ENCODE assay signal across 8 mouse cellular contexts in genomic region chr6:29434911-29435691, GRCm38 (mm10). TPM values are rescaled to one million over a fixed set of nuclear protein-coding genes. Genes with fewer than 3 reads are reported as not detected.
A peak's percentile ranks its signal among the peaks of the same experiment; 100 is the strongest.
DNase-seq lines count a peak whose midpoint lies in the region; ATAC-seq lines count a peak whose summit lies in the region.

No protein-coding gene starts in this region.

- peak; percentile 62 for DNase-seq in lung, postnatal 10 days
- DNase-seq in lung, postnatal 14 days = no peak
- peak; percentile 53 for DNase-seq in heart, postnatal 25 days (ENCODE audit: low spot score)
- DNase-seq in frontal cortex, postnatal 36 days (ENCODE audit: low spot score in 2 of 2) = no peak
- no peak for DNase-seq in B cell, adult 2 months
- DNase-seq in left cerebral cortex, adult 9 months (ENCODE audit: low spot score in 2 of 2) = no peak

- no peaks in the 10 kb centered on the region for H3K36me3 ChIP-seq in forebrain, embryonic 12.5 days (replicated peaks)
- H3K36me3 ChIP-seq in midbrain, embryonic 12.5 days = no peaks in the 10 kb centered on the region

- peak overlapping the region; percentile 86 for H3K4me2 ChIP-seq in forebrain, embryonic 12.5 days
- H3K4me2 ChIP-seq in midbrain, embryonic 12.5 days (replicated peaks) = peak overlapping the region; percentile 85

- peaks cover 48% of the 10 kb centered on the region for H3K4me1 ChIP-seq in forebrain, embryonic 12.5 days
- peaks cover 47% of the 10 kb centered on the region for H3K4me1 ChIP-seq in midbrain, embryonic 12.5 days

- peaks cover 66% of the 10 kb centered on the region for H3K27me3 ChIP-seq in forebrain, embryonic 12.5 days
- H3K27me3 ChIP-seq in midbrain, embryonic 12.5 days = peaks cover 60% of the 10 kb centered on the region

- H3K27ac ChIP-seq in forebrain, embryonic 12.5 days = peak overlapping the region; percentile 75
- peak overlapping the region; percentile 64 for H3K27ac ChIP-seq in midbrain, embryonic 12.5 days (replicated peaks)

- peak; percentile 56 for ATAC-seq in forebrain, embryonic 12.5 days (ENCODE audit: low FRiP score)
- peak; percentile 53 for ATAC-seq in midbrain, embryonic 12.5 days (ENCODE audit: low FRiP score, low read depth)

- 0 out of 2 replicates have a peak overlapping the region, but pooled peaks have one; percentile 48 for H3K4me3 ChIP-seq in forebrain, embryonic 12.5 days (replicated peaks)
- H3K4me3 ChIP-seq in midbrain, embryonic 12.5 days = peak overlapping the region; percentile 47

- peak overlapping the region; percentile 40 for H3K9ac ChIP-seq in forebrain, embryonic 12.5 days
- peak overlapping the region; percentile 3; the same call in 1 of the 2 replicates for H3K9ac ChIP-seq in midbrain, embryonic 12.5 days (replicated peaks)

- intact Hi-C loops in heart, postnatal 25 days (cut with DNase I) = loop anchor here (5.0 kb wide), 1 partner anchor 73 kb away; no protein-coding TSS in a partner anchor

- WGBS in forebrain, embryonic 12.5 days = 7% methylated on average over 12 of the region's 13 CpGs
- 4% methylated on average over 13 of the region's 13 CpGs for WGBS in midbrain, embryonic 12.5 days

- no peaks in the 10 kb centered on the region for H3K9me3 ChIP-seq in forebrain, embryonic 12.5 days
- no peaks in the 10 kb centered on the region for H3K9me3 ChIP-seq in midbrain, embryonic 12.5 days

RNA-seq across cellular contexts. Expression of gene Flnc, which starts 2.0 kb away (rescaled TPM):
- polyA plus RNA-seq in forebrain, embryonic 12.5 days (2016; fragmentation: Nextera tagmentation; extraction: Ambion mirVana) = 4.1 and 4.5 TPM in 2 replicates
- total RNA-seq in heart, postnatal 25 days (2021) = 100 to 1,000 TPM; 201 to 220 TPM
- polyA plus RNA-seq in midbrain, embryonic 12.5 days (2016; fragmentation: Nextera tagmentation; extraction: Ambion mirVana) = 5.4 and 6.3 TPM in 2 replicates

RNA-seq across cellular contexts. Expression of gene Atp6v1f, which starts 32.4 kb away (rescaled TPM):
- 196 and 197 TPM in 2 replicates for polyA plus RNA-seq in forebrain, embryonic 12.5 days (2016; fragmentation: Nextera tagmentation; extraction: Ambion mirVana)
- 100 to 1,000 TPM in 1 of 2 experiments, 10 to 100 TPM in 1; 99.3 to 109 TPM for total RNA-seq in heart, postnatal 25 days (2021)
- 210 and 211 TPM in 2 replicates for polyA plus RNA-seq in midbrain, embryonic 12.5 days (2016; fragmentation: Nextera tagmentation; extraction: Ambion mirVana)

RNA-seq across cellular contexts. Expression of gene Atp6v1fnb, which starts 36.1 kb away (rescaled TPM):
- 0.37 TPM in 1 of 2 replicates, not detected in the other for polyA plus RNA-seq in forebrain, embryonic 12.5 days (2016; fragmentation: Nextera tagmentation; extraction: Ambion mirVana)
- not detected for total RNA-seq in heart, postnatal 25 days (2021)
- polyA plus RNA-seq in midbrain, embryonic 12.5 days (2016; fragmentation: Nextera tagmentation; extraction: Ambion mirVana) = not detected in 2 replicates

RNA-seq across cellular contexts. Expression of gene Ccdc136, which starts 39.0 kb away (rescaled TPM):
- polyA plus RNA-seq in forebrain, embryonic 12.5 days (2016; fragmentation: Nextera tagmentation; extraction: Ambion mirVana) = 27.2 and 29.9 TPM in 2 replicates
- total RNA-seq in heart, postnatal 25 days (2021) = 1 to 10 TPM; 1.9 to 3.1 TPM
- 27.2 and 32.9 TPM in 2 replicates for polyA plus RNA-seq in midbrain, embryonic 12.5 days (2016; fragmentation: Nextera tagmentation; extraction: Ambion mirVana)

RNA-seq across cellular contexts. Expression of gene Opn1sw, which starts 46.8 kb away (rescaled TPM):
- 0.23 and 0.37 TPM in 2 replicates for polyA plus RNA-seq in forebrain, embryonic 12.5 days (2016; fragmentation: Nextera tagmentation; extraction: Ambion mirVana)
- total RNA-seq in heart, postnatal 25 days (2021) = not detected
- polyA plus RNA-seq in midbrain, embryonic 12.5 days (2016; fragmentation: Nextera tagmentation; extraction: Ambion mirVana) = 0.13 and 0.35 TPM in 2 replicates

Comparison
In these comparisons a context has a peak if more than half of its experiments do, and no peak if none do; other contexts are left out.
1. DNase-seq: peak in lung, postnatal 10 days (single experiment) and heart, postnatal 25 days (single experiment); none in lung, postnatal 14 days (single experiment), frontal cortex, postnatal 36 days (0 of 2), B cell, adult 2 months (0 of 2) and left cerebral cortex, adult 9 months (0 of 2).